16 mouse cellular contexts compared by ENCODE assay signal in genomic region chr17:75438162-75438561, GRCm38 (mm10). TPM values are rescaled to one million over a fixed set of nuclear protein-coding genes. Genes with fewer than 3 reads are reported as not detected.
A peak's percentile ranks its signal among the peaks of the same experiment; 100 is the strongest.
DNase-seq lines count a peak whose midpoint lies in the region; ATAC-seq and TF ChIP-seq lines count a peak whose summit lies in the region.
"Had no signal": no experiment of that assay in that cellular context is flagged by ENCODE, and none has a peak within 500 bp of the region (broad histone marks: within the 10 kb centered on the region; RNA-seq: fewer than 3 reads in every experiment).

No protein-coding gene starts in this region.

- no peak for TF ChIP-seq CTCF in gastrocnemius, adult 2 months (IDR thresholded peaks at IDR 0.05)
- TF ChIP-seq CTCF in kidney, postnatal 0 days (IDR thresholded peaks at IDR 0.05; ENCODE audit: low read depth) = no peak
- TF ChIP-seq CTCF in CH12.LX (conservative IDR thresholded peaks at IDR 0.05 in 1 of 2, IDR thresholded peaks at IDR 0.05 in 1 of 2; ENCODE audit: low read depth in 2 of 2, low read length in 2 of 2) = no peak

- no peak for TF ChIP-seq EP300 in CH12.LX (IDR thresholded peaks at IDR 0.05; ENCODE audit: low read length)

- intact Hi-C loops in gastrocnemius, adult 2 months (cut with DNase I) = no loop called here

- no peak overlapping the region for H3K9ac ChIP-seq in kidney, postnatal 0 days (ENCODE audit: low read depth, low read length)
- peak overlapping the region; percentile 55; the same call in 1 of the 2 replicates for H3K9ac ChIP-seq in CH12.LX (ENCODE audit: insufficient read depth, low read depth)
- H3K9ac ChIP-seq in heart, embryonic 16.5 days (ENCODE audit: low read length) = no peak overlapping the region
- no peak overlapping the region for H3K9ac ChIP-seq in forebrain, embryonic 12.5 days
- H3K9ac ChIP-seq: liver, embryonic 14.5 days; neural tube, embryonic 12.5 days had no signal

- no peaks in the 10 kb centered on the region for H3K27me3 ChIP-seq in kidney, postnatal 0 days (ENCODE audit: insufficient read depth, low read length)
- no peaks in the 10 kb centered on the region for H3K27me3 ChIP-seq in CH12.LX (replicated peaks)
- no peaks in the 10 kb centered on the region for H3K27me3 ChIP-seq in heart, embryonic 16.5 days (ENCODE audit: control insufficient read depth, insufficient read depth, low read length)
- no peaks in the 10 kb centered on the region for H3K27me3 ChIP-seq in forebrain, embryonic 12.5 days
- H3K27me3 ChIP-seq: neural tube, embryonic 12.5 days had no signal

- no peaks in the 10 kb centered on the region for H3K4me1 ChIP-seq in kidney, postnatal 0 days (replicated peaks; ENCODE audit: insufficient read depth, low read length)
- H3K4me1 ChIP-seq in CH12.LX (ENCODE audit: control insufficient read depth in 1 of 2, insufficient read depth in 2 of 2) = peaks cover 20 to 56% of the 10 kb centered on the region in 2 experiments
- H3K4me1 ChIP-seq in heart, embryonic 16.5 days (ENCODE audit: control insufficient read depth, insufficient read depth, low read length) = peaks cover 9% of the 10 kb centered on the region
- no peaks in the 10 kb centered on the region for H3K4me1 ChIP-seq in forebrain, embryonic 12.5 days

- peak overlapping the region; percentile 35; the same call in 1 of the 2 replicates for H3K4me2 ChIP-seq in kidney, postnatal 0 days (ENCODE audit: low read length)
- H3K4me2 ChIP-seq in CH12.LX (ENCODE audit: insufficient read depth, low read depth, poor library complexity, severe bottlenecking) = peak overlapping the region; percentile 98
- H3K4me2 ChIP-seq in heart, embryonic 16.5 days (ENCODE audit: low read depth, low read length) = peak overlapping the region; percentile 34; the same call in 1 of the 2 replicates
- no peak overlapping the region for H3K4me2 ChIP-seq in forebrain, embryonic 12.5 days
- H3K4me2 ChIP-seq: neural tube, embryonic 12.5 days had no signal

- H3K4me3 ChIP-seq in gastrocnemius, adult 2 months = peak overlapping the region; percentile 73
- no peak overlapping the region for H3K4me3 ChIP-seq in kidney, postnatal 0 days (replicated peaks; ENCODE audit: low read depth, low read length)
- H3K4me3 ChIP-seq in CH12.LX (replicated peaks in 1 of 3; ENCODE audit: low read depth in 2 of 3, low read length in 2 of 3, poor library complexity in 1 of 3) = no peak overlapping the region
- peak overlapping the region; percentile 23 for H3K4me3 ChIP-seq in heart, embryonic 16.5 days (ENCODE audit: low read length)
- H3K4me3 ChIP-seq in forebrain, embryonic 12.5 days (replicated peaks) = no peak overlapping the region
- H3K4me3 ChIP-seq: limb, embryonic 10.5 days; midbrain, embryonic 10.5 days; neural tube, embryonic 12.5 days had no signal

- dilution Hi-C loops in CH12.LX (cut with MboI; ENCODE audit: extremely low pct_ligation_motif_present, extremely low pct_unique_long_range_greater_than_20kb, low sequenced_read_pairs) = no loop called here

- no peak for DNase-seq in gastrocnemius, adult 2 months
- no peak for DNase-seq in gastrocnemius, postnatal 25 days
- DNase-seq in kidney, postnatal 0 days (ENCODE audit: low spot score) = no peak
- DNase-seq in kidney, adult 11 months = no peak
- no peak for DNase-seq in CH12.LX (ENCODE audit: extremely low read depth)
- DNase-seq in thymus, postnatal 0 days (ENCODE audit: low spot score) = no peak
- DNase-seq: adrenal gland, adult 2 months; cerebellum, postnatal 14 days; gastrocnemius, postnatal 36 days had no signal

- TF ChIP-seq POLR2A in CH12.LX (IDR thresholded peaks at IDR 0.05; ENCODE audit: low read depth, low read length) = no peak

- TF ChIP-seq RAD21 in CH12.LX (IDR thresholded peaks at IDR 0.05; ENCODE audit: low read depth, low read length) = no peak

- H3K9me3 ChIP-seq in kidney, postnatal 0 days (replicated peaks; ENCODE audit: low read length) = no peaks in the 10 kb centered on the region
- H3K9me3 ChIP-seq in CH12.LX (replicated peaks; ENCODE audit: low read length) = peaks cover 2% of the 10 kb centered on the region
- no peaks in the 10 kb centered on the region for H3K9me3 ChIP-seq in heart, embryonic 16.5 days (replicated peaks; ENCODE audit: control insufficient read depth, low read length)
- H3K9me3 ChIP-seq in forebrain, embryonic 12.5 days = no peaks in the 10 kb centered on the region
- H3K9me3 ChIP-seq: limb, embryonic 10.5 days; midbrain, embryonic 10.5 days; neural tube, embryonic 12.5 days had no signal

- 42% methylated on average over 5 of the region's 5 CpGs for WGBS in kidney, postnatal 0 days
- 28% methylated on average over 5 of the region's 5 CpGs for WGBS in heart, embryonic 16.5 days
- WGBS in forebrain, embryonic 12.5 days = 74% methylated on average over 5 of the region's 5 CpGs

- no peaks in the 10 kb centered on the region for H3K36me3 ChIP-seq in kidney, postnatal 0 days (ENCODE audit: insufficient read depth, low read length)
- H3K36me3 ChIP-seq in CH12.LX (replicated peaks in 1 of 2; ENCODE audit: control insufficient read depth in 1 of 2, insufficient read depth in 1 of 2, low read length in 1 of 2) = no peaks in the 10 kb centered on the region
- H3K36me3 ChIP-seq in heart, embryonic 16.5 days (ENCODE audit: control insufficient read depth, insufficient read depth) = no peaks in the 10 kb centered on the region
- H3K36me3 ChIP-seq in forebrain, embryonic 12.5 days (replicated peaks) = no peaks in the 10 kb centered on the region
- H3K36me3 ChIP-seq: limb, embryonic 10.5 days; midbrain, embryonic 10.5 days; neural tube, embryonic 12.5 days had no signal

- H3K27ac ChIP-seq in gastrocnemius, adult 2 months = peak overlapping the region; percentile 92
- no peak overlapping the region for H3K27ac ChIP-seq in kidney, postnatal 0 days
- H3K27ac ChIP-seq in CH12.LX (ENCODE audit: insufficient read depth, low read depth) = peak overlapping the region; percentile 50; the same call in 1 of the 2 replicates
- no peak overlapping the region for H3K27ac ChIP-seq in heart, embryonic 16.5 days (ENCODE audit: low read length)
- H3K27ac ChIP-seq in forebrain, embryonic 12.5 days = no peak overlapping the region
- H3K27ac ChIP-seq: limb, embryonic 10.5 days; liver, embryonic 14.5 days; midbrain, embryonic 10.5 days; neural tube, embryonic 12.5 days had no signal

- ATAC-seq in kidney, postnatal 0 days (replicated peaks; ENCODE audit: low FRiP score, low read depth) = 0 out of 2 replicates have a peak, but pooled peaks have one; percentile 16
- no peak; the same call in 1 of the 2 replicates for ATAC-seq in heart, embryonic 16.5 days (replicated peaks; ENCODE audit: extremely low read depth, insufficient read depth, low FRiP score)
- ATAC-seq in forebrain, embryonic 12.5 days (ENCODE audit: low FRiP score) = no peak
- ATAC-seq: forebrain, embryonic 16.5 days had no signal

- in situ Hi-C loops in CH12.LX (cut with MboI; ENCODE audit: low pct_ligation_motif_present, low pct_unique_long_range_greater_than_20kb, low sequenced_read_pairs) = no loop called here

- H3K79me2 ChIP-seq in CH12.LX (replicated peaks; ENCODE audit: control insufficient read depth, extremely low read depth, insufficient read depth, poor library complexity, severe bottlenecking) = peaks cover 8% of the 10 kb centered on the region

TF ChIP-seq in CH12.LX, 34 proteins besides CTCF, POLR2A, EP300 and RAD21:
- TF ChIP-seq BHLHE40 (IDR thresholded peaks at IDR 0.05; ENCODE audit: low read depth, low read length) (0 out of 2 replicates have a peak, but pooled peaks have one; percentile 8), MEF2A (IDR thresholded peaks at IDR 0.05; ENCODE audit: borderline replicate concordance, low read depth, low read length) (no peak)
TF ChIP-seq in CH12.LX: peak in this region for 1.

RNA-seq across cellular contexts. Expression of gene Rasgrp3, which starts 2.5 kb away (rescaled TPM):
- total RNA-seq in gastrocnemius, adult 2 months (2021) = 10 to 100 TPM; 31.2 to 52.3 TPM
- 10 to 100 TPM; 24.8 to 29.6 TPM for total RNA-seq in gastrocnemius, postnatal 25 days (2021)
- polyA plus RNA-seq in kidney, postnatal 0 days (2015; fragmentation: Nextera tagmentation; extraction: Ambion mirVana) = 15.9 and 18.8 TPM in 2 replicates
- total RNA-seq in CH12.LX (2012; rRNA removed) = 79.6 and 115 TPM in 2 replicates
- total RNA-seq in CH12.LX (2014; rRNA removed) = 164 and 166 TPM in 2 replicates
- 161 and 162 TPM in 2 replicates for polyA plus RNA-seq in CH12.LX (2012; ENCODE audit: insufficient read length, low read depth)
- 17.2 and 19.6 TPM in 2 replicates for polyA plus RNA-seq in heart, embryonic 16.5 days (2015; fragmentation: Nextera tagmentation; extraction: Ambion mirVana)
- 5.7 and 6.3 TPM in 2 replicates for polyA plus RNA-seq in forebrain, embryonic 12.5 days (2016; fragmentation: Nextera tagmentation; extraction: Ambion mirVana)
- 2.4 TPM in 2 replicates for polyA plus RNA-seq in thymus, postnatal 0 days (2015; fragmentation: Nextera tagmentation; extraction: Ambion mirVana)

Comparison
In these comparisons a context has a peak if more than half of its experiments do, and no peak if none do; other contexts are left out.
1. H3K27ac ChIP-seq: peak in gastrocnemius, adult 2 months (single experiment) and CH12.LX (single experiment); none in kidney, postnatal 0 days (single experiment), heart, embryonic 16.5 days (single experiment) and forebrain, embryonic 12.5 days (single experiment).
2. H3K4me3 ChIP-seq: peak in gastrocnemius, adult 2 months (single experiment) and heart, embryonic 16.5 days (single experiment); none in kidney, postnatal 0 days (single experiment), CH12.LX (0 of 3) and forebrain, embryonic 12.5 days (single experiment).